Mouse (Mus musculus): ENCODE data around the gene Pcgf6. TPM values are rescaled to one million over a fixed set of nuclear protein-coding genes. Genes with fewer than 3 reads are reported as not detected.
"Not testable (repeated sequence)": the region's sequence is repeated elsewhere in the genome, so short reads cannot be mapped to it uniquely, and the experiment has no call there.

Pcgf6 gene
- polyA plus RNA-seq, 1 experiment from 2014 or later = 31.1 TPM

DNA sequence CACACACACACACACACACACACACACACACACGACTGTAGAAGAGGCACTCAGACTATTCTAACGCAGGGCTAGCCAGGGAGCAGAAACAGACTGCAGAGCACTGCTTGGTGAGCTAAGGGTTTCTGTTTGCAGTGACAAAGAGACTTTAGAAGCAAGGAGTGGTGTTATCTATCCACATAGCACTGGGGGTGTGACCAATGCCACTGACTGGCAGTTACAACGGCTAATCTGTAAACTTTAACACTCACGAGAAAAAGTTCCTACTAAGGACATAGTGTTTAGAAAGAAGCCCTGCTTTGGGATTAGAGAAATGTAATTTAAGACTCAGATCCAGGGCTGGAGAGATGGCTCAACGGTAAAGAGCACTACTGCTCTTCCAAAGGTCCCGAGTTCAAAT is 51.0 kb downstream of the Pcgf6 start:
- DNase-seq (ENCODE audit: low spot score) = no peak
- Histone ChIP-seq H3K4me3 (ENCODE audit: low read depth, low read length) (no peak overlapping the region), H3K4me2 (ENCODE audit: low read length) (no peak overlapping the region), H3K27me3 (replicated peaks; ENCODE audit: control insufficient read depth, insufficient read depth, low read length) (no peaks in the 10 kb centered on the region), H3K36me3 (ENCODE audit: control insufficient read depth, insufficient read depth, low read length) (no peaks in the 10 kb centered on the region), H3K9ac (ENCODE audit: low read length) (no peak overlapping the region), H3K27ac (ENCODE audit: low read depth) (no peak overlapping the region), H3K4me1 (replicated peaks; ENCODE audit: control insufficient read depth, insufficient read depth, low read length) (no peaks in the 10 kb centered on the region), H3K9me3 (ENCODE audit: control insufficient read depth, low read length) (no peaks in the 10 kb centered on the region)
- ATAC-seq (replicated peaks; ENCODE audit: low FRiP score, low TSS enrichment, low read depth) = no peak
- WGBS = 77% methylated on average over 6 of the region's 6 CpGs

DNA sequence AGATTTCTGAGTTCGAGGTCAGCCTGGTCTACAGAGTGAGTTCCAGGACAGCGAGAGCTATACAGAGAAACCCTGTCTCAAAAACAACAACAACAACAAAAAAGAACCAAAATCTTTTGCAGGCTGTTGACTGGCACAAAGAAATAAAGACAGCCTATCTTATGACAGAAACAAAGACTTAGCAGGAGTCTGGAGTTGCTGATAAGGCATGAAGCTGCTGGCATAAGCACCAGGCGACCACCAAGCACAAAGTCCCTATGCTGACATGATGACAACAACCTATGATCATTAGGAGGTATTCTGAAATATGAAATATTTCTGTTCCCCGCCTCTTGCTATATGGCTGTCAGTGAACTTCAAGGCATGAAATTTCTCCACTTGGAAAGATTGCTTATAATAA is 51.8 kb downstream of the Pcgf6 start:
- ATAC-seq (replicated peaks; ENCODE audit: low FRiP score, low TSS enrichment, low read depth) = no peak
- H3K36me3 ChIP-seq (ENCODE audit: control insufficient read depth, insufficient read depth, low read length) = no peaks in the 10 kb centered on the region
- 80% methylated on average over 4 of the region's 4 CpGs for WGBS

DNA sequence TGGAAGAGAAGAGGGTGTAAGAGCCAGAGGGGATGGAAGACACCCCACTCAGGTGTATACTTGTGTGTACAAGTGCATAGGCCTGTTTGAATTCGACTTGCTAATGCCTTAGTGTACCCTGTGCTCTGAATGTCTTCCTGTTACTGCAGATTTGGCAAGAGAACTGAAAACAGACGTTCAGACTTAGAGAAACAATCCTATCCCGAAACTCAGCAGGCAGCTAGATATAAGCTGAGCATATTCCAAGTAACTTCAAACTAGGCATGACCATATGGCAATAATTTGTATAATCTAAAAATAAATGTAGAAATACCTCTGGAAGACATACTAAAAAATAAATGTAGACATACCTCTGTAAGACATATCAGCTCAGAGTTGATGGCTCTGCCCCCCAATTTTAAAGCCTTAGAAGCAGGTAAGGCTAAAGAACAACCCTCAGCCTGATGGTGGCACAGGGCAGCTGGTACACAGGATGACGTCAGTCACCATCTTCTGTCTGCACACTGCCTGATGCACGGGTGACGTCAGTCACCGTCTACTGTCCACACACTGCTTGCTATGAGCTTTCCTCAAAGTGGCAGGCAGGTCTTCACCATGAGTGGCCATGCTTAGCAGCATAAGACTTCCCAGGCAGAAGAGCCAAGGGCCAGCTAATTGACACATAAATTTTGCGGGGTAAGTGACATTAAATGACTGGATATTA is 52.4 kb downstream of the Pcgf6 start:
- H3K4me2 ChIP-seq (ENCODE audit: low read length) = no peak overlapping the region
- ATAC-seq (replicated peaks; ENCODE audit: low FRiP score, low TSS enrichment, low read depth) (no peak), DNase-seq (ENCODE audit: low spot score) (no peak)
- no peak overlapping the region for H3K27ac ChIP-seq (ENCODE audit: low read depth)
- H3K4me3 ChIP-seq (ENCODE audit: low read depth, low read length) = no peak overlapping the region
- no peak overlapping the region for H3K9ac ChIP-seq (ENCODE audit: low read length)
- no peaks in the 10 kb centered on the region for H3K4me1 ChIP-seq (replicated peaks; ENCODE audit: control insufficient read depth, insufficient read depth, low read length)
- no peaks in the 10 kb centered on the region for H3K36me3 ChIP-seq (ENCODE audit: control insufficient read depth, insufficient read depth, low read length)
- H3K9me3 ChIP-seq (ENCODE audit: control insufficient read depth, low read length) = no peaks in the 10 kb centered on the region
- H3K27me3 ChIP-seq (replicated peaks; ENCODE audit: control insufficient read depth, insufficient read depth, low read length) = no peaks in the 10 kb centered on the region
- WGBS = 79% methylated on average over 8 of the region's 8 CpGs

More for the DNA sequence above, 51.8 kb downstream of the Pcgf6 start:
- no peak for DNase-seq (ENCODE audit: low spot score)
- no peak overlapping the region for H3K27ac ChIP-seq (ENCODE audit: low read depth)
- H3K9ac ChIP-seq (ENCODE audit: low read length) = no peak overlapping the region
- no peaks in the 10 kb centered on the region for H3K27me3 ChIP-seq (replicated peaks; ENCODE audit: control insufficient read depth, insufficient read depth, low read length)
- H3K4me3 ChIP-seq (ENCODE audit: low read depth, low read length) = no peak overlapping the region
- H3K4me2 ChIP-seq (ENCODE audit: low read length) = no peak overlapping the region
- no peaks in the 10 kb centered on the region for H3K9me3 ChIP-seq (ENCODE audit: control insufficient read depth, low read length)
- no peaks in the 10 kb centered on the region for H3K4me1 ChIP-seq (replicated peaks; ENCODE audit: control insufficient read depth, insufficient read depth, low read length)

DNA sequence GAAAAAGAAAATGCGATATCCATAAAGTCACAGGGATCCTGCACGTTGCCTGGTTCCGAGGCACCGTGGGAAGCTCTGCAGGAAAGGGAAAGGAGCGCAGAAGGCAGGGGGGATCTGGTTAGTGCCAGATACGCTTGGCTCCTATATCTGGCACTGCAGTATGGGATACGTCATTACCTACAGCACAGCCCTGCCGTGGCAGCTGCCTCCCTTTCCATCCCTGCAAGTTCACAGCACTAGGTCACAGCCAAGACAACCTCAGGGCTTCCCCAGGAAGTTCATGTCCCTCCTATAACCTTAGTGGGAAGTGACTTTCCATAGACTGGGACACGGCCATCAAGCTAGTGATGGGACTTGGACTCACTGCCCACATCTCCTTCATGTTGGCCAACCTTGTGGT is 54.6 kb downstream of the Pcgf6 start:
- H3K27me3 ChIP-seq (replicated peaks; ENCODE audit: control insufficient read depth, insufficient read depth, low read length) = no peaks in the 10 kb centered on the region
- ATAC-seq (replicated peaks; ENCODE audit: low FRiP score, low TSS enrichment, low read depth) (no peak), DNase-seq (ENCODE audit: low spot score) (no peak)
- no peaks in the 10 kb centered on the region for H3K9me3 ChIP-seq (ENCODE audit: control insufficient read depth, low read length)
- H3K4me3 ChIP-seq (ENCODE audit: low read depth, low read length) = no peak overlapping the region
- no peaks in the 10 kb centered on the region for H3K36me3 ChIP-seq (ENCODE audit: control insufficient read depth, insufficient read depth, low read length)
- H3K4me2 ChIP-seq (ENCODE audit: low read length) = no peak overlapping the region
- WGBS = 69% methylated on average over 9 of the region's 9 CpGs
- H3K27ac ChIP-seq (ENCODE audit: low read depth) = no peak overlapping the region
- no peaks in the 10 kb centered on the region for H3K4me1 ChIP-seq (replicated peaks; ENCODE audit: control insufficient read depth, insufficient read depth, low read length)
- no peak overlapping the region for H3K9ac ChIP-seq (ENCODE audit: low read length)

DNA sequence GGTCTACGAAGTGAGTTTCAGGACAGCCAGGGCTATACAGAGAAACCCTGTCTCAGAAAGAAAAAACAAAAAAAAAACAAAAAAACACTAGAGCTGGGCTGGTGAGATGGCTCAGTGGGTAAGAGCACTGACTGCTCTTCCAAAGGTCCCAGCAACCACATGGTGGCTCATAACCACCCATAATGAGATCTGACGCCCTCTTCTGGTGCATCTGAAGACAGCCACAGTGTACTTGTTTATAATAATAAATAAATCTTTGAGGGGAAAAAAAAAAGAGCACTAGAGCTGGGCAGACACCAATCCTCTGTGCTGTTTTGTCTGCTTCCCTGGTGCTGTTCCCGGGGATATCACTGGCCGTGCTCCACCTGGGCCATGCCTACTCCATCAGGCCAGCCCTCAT is 58.4 kb downstream of the Pcgf6 start:
- H3K27ac ChIP-seq (ENCODE audit: low read depth); H3K9ac ChIP-seq (ENCODE audit: low read length); ATAC-seq (replicated peaks; ENCODE audit: low FRiP score, low TSS enrichment, low read depth); H3K4me1 ChIP-seq (replicated peaks; ENCODE audit: control insufficient read depth, insufficient read depth, low read length); H3K4me3 ChIP-seq (ENCODE audit: low read depth, low read length); H3K4me2 ChIP-seq (ENCODE audit: low read length); H3K27me3 ChIP-seq (replicated peaks; ENCODE audit: control insufficient read depth, insufficient read depth, low read length); DNase-seq (ENCODE audit: low spot score); H3K36me3 ChIP-seq (ENCODE audit: control insufficient read depth, insufficient read depth, low read length); H3K9me3 ChIP-seq (ENCODE audit: control insufficient read depth, low read length): not testable (repeated sequence)
- 65% methylated on average over 4 of the region's 4 CpGs for WGBS

DNA sequence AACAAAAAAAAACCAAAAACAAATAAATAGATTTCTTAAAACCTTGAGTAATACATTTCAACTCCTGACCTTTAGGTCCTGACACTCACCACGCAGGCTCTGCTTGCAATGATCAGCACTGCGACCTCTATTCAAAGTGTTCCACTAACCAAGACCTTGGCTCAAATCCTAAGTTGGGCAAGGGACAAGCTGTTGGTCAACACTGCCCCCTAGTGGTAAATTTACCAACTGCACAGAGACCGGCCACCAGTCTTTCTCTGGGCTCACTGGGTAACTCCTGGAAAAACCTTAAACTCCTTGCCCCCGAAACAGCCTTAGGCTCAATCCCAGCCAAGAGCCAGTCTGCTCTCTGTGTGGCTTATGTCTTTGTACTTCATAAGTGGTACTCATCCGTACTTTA is 59.6 kb downstream of the Pcgf6 start:
- WGBS = 17% methylated on average over 5 of the region's 5 CpGs
- no peaks in the 10 kb centered on the region for H3K27me3 ChIP-seq (replicated peaks; ENCODE audit: control insufficient read depth, insufficient read depth, low read length)
- H3K9me3 ChIP-seq (ENCODE audit: control insufficient read depth, low read length) = no peaks in the 10 kb centered on the region
- H3K36me3 ChIP-seq (ENCODE audit: control insufficient read depth, insufficient read depth, low read length) = no peaks in the 10 kb centered on the region
- H3K4me2 ChIP-seq (ENCODE audit: low read length) = no peak overlapping the region
- peak; percentile 97 for DNase-seq (ENCODE audit: low spot score)
- ATAC-seq (replicated peaks; ENCODE audit: low FRiP score, low TSS enrichment, low read depth) = 0 out of 2 replicates have a peak, but pooled peaks have one; percentile 39
- H3K27ac ChIP-seq (ENCODE audit: low read depth) = no peak overlapping the region
- H3K9ac ChIP-seq (ENCODE audit: low read length) = no peak overlapping the region
- H3K4me1 ChIP-seq (replicated peaks; ENCODE audit: control insufficient read depth, insufficient read depth, low read length) = no peaks in the 10 kb centered on the region
- H3K4me3 ChIP-seq (ENCODE audit: low read depth, low read length) = no peak overlapping the region

DNA sequence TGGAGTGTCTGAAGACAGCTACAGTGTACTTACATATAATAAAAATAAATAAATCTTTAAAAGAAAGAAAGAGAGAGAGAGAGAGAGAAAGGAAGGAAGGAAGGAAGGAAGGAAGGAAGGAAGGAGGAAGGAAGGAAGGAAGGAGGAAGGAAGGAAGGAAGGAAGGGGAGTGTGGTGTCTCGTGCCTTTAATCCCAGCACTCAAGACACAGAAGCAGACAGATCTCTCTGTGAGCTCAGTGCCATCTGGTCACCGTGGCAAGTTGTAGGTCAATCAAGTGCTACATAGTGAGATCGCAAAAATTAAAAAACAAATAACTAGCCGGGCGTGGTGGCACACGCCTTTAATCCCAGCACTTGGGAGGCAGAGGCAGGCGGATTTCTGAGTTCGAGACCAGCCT is 60.1 kb downstream of the Pcgf6 start:
- ATAC-seq (replicated peaks; ENCODE audit: low FRiP score, low TSS enrichment, low read depth); H3K27ac ChIP-seq (ENCODE audit: low read depth); DNase-seq (ENCODE audit: low spot score); H3K9me3 ChIP-seq (ENCODE audit: control insufficient read depth, low read length); H3K4me2 ChIP-seq (ENCODE audit: low read length); H3K27me3 ChIP-seq (replicated peaks; ENCODE audit: control insufficient read depth, insufficient read depth, low read length); H3K36me3 ChIP-seq (ENCODE audit: control insufficient read depth, insufficient read depth, low read length); H3K4me3 ChIP-seq (ENCODE audit: low read depth, low read length); H3K4me1 ChIP-seq (replicated peaks; ENCODE audit: control insufficient read depth, insufficient read depth, low read length); H3K9ac ChIP-seq (ENCODE audit: low read length): not testable (repeated sequence)
- 81% methylated on average over 8 of the region's 8 CpGs for WGBS

DNA sequence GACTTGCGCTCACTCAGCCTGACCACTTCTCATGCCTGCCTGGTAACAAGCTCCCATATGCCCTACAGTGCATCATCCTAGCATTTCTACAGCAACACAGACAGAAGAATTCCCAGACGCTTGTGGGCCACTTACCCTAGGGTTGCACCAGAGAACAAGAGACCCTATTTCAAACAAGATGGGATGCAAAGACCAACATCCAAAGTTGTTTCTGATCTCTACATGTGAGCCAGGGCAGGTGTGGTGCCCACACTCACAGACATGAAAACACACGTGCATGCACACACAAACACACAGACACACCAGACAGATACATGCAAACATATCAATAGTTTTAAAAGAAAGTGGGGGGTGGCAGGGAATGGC is 60.6 kb downstream of the Pcgf6 start:
- no peak overlapping the region for H3K27ac ChIP-seq (ENCODE audit: low read depth)
- no peaks in the 10 kb centered on the region for H3K27me3 ChIP-seq (replicated peaks; ENCODE audit: control insufficient read depth, insufficient read depth, low read length)
- no peak for DNase-seq (ENCODE audit: low spot score)
- no peaks in the 10 kb centered on the region for H3K9me3 ChIP-seq (ENCODE audit: control insufficient read depth, low read length)
- H3K36me3 ChIP-seq (ENCODE audit: control insufficient read depth, insufficient read depth, low read length) = no peaks in the 10 kb centered on the region
- no peak overlapping the region for H3K9ac ChIP-seq (ENCODE audit: low read length)
- WGBS = 85% methylated on average over 3 of the region's 3 CpGs
- no peak overlapping the region for H3K4me3 ChIP-seq (ENCODE audit: low read depth, low read length)
- no peak overlapping the region for H3K4me2 ChIP-seq (ENCODE audit: low read length)
- no peaks in the 10 kb centered on the region for H3K4me1 ChIP-seq (replicated peaks; ENCODE audit: control insufficient read depth, insufficient read depth, low read length)
- no peak for ATAC-seq (replicated peaks; ENCODE audit: low FRiP score, low TSS enrichment, low read depth)

DNA sequence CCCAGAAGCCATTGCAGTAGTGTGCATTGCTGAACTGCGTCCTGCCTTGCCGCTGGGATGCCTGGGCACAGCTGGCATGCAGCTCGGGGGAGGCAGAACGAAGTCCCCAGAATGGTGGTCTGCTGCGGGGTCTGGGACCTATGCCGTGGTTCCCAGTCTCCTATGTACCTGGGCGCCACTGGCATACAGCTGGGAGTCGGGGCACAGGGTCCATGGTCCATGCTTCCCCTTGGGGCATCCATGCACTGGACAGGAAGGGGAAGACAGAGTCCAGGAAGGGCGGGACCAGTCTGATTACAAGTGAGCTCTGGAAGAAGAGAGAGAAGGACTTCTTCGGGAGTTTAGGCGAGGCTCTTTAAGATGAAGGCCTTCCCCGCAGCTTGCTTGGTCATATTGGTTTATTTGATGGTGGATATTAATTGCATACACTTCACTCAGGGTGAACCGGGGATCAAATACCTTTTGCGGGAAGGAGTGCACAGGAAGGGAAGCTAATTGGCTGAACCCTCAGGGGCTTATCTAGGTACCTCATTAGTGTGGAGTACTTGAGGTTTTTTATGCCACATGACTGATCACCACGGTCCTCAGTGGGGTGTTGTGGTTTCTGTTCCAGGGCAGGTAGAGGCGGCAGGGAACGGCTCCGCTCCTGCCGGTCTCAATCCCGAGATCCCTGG is 61.1 kb downstream of the Pcgf6 start:
- no peak overlapping the region for H3K4me2 ChIP-seq (ENCODE audit: low read length)
- no peak overlapping the region for H3K9ac ChIP-seq (ENCODE audit: low read length)
- H3K36me3 ChIP-seq (ENCODE audit: control insufficient read depth, insufficient read depth, low read length) = no peaks in the 10 kb centered on the region
- no peak overlapping the region for H3K4me3 ChIP-seq (ENCODE audit: low read depth, low read length)
- DNase-seq (ENCODE audit: low spot score) (no peak), ATAC-seq (replicated peaks; ENCODE audit: low FRiP score, low TSS enrichment, low read depth) (no peak)
- H3K27ac ChIP-seq (ENCODE audit: low read depth) = no peak overlapping the region
- H3K4me1 ChIP-seq (replicated peaks; ENCODE audit: control insufficient read depth, insufficient read depth, low read length) = no peaks in the 10 kb centered on the region
- no peaks in the 10 kb centered on the region for H3K27me3 ChIP-seq (replicated peaks; ENCODE audit: control insufficient read depth, insufficient read depth, low read length)
- H3K9me3 ChIP-seq (ENCODE audit: control insufficient read depth, low read length) = no peaks in the 10 kb centered on the region
- 77% methylated on average over 20 of the region's 20 CpGs for WGBS

Measured in intestine, embryonic 14.5 days (tissue).